Mouse (Mus musculus): ENCODE data around the gene Gm4450.

Gm4450 gene

DNA sequence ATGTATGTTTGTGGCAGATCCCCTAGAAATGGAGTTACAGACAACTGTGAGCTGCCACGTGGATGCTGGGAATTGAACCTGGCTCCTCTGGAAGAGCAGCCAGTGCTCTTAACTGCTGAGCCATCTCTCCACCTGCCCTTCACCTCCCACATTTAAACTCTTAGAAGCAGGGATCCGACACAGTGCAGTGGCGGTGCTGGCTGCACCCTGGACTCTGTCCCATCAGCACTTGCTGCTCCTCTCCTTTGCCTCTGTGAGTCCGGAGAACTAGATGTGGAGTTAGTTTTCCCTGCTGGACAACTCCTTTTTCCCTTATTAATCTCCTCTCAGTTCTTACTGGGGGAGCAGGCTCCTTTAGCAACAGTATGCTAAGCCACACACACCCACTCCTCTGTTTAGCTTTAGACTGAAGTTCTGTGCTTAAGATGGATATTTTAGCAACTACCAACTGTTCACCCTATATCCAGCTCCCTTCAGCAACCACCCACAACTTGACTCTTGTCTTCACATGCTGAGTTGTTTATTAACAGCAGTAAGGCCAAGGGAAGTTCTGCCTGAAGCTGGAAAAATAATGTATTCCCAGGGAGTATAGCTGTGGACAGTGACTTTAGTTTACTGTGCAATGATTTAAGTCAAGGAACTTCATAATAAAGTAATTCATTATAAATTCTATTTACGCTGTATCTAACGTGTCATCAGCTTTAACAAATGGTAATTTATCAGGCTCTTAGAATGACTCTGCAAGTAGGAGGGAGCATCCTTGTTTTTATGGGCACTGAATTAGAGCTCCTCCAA lies 37.7 kb downstream of the Gm4450 start:
- in situ Hi-C loops (cut with MboI, MseI): loop anchor here (25.0 kb wide), 1 partner anchor 1482 kb away; the partner anchor contains the start of gene Gja8

- in situ Hi-C loops (cut with MboI, MseI): loop anchor here (25.0 kb wide), 1 partner anchor 1480 kb away; the partner anchor contains the start of gene Gja8
Observed at GRCm38 (mm10) chr3:98417328-98417727, 39.6 kb downstream of the Gm4450 start.

GRCm38 (mm10) chr3:98416426-98417250 lies 40.3 kb downstream of the Gm4450 start:
- in situ Hi-C loops (cut with MboI, MseI): loop anchor here (25.0 kb wide), 1 partner anchor 1479 kb away; the partner anchor contains the start of gene Gja8

GRCm38 (mm10) chr3:98414296-98414695 lies 42.6 kb downstream of the Gm4450 start:
- in situ Hi-C loops (cut with MboI, MseI): loop anchor here (5.0 to 25.0 kb wide), 2 partner anchors 1337 to 1477 kb away; partner anchors contain the start of gene Gja8

GRCm38 (mm10) chr3:98413733-98414132 lies 43.2 kb downstream of the Gm4450 start:
- in situ Hi-C loops (cut with MboI, MseI): loop anchor here (5.0 to 25.0 kb wide), 2 partner anchors 1336 to 1476 kb away; partner anchors contain the start of gene Gja8

GRCm38 (mm10) chr3:98410619-98411580 lies 46.0 kb downstream of the Gm4450 start:
- in situ Hi-C loops (cut with MboI, MseI): loop anchor here (5.0 to 25.0 kb wide), 2 partner anchors 1334 to 1474 kb away; partner anchors contain the start of gene Gja8

- in situ Hi-C loops (cut with MboI, MseI): loop anchor here (10.0 to 25.0 kb wide), 2 partner anchors 873 to 1470 kb away; partner anchors contain the start of gene Gja8
Observed at GRCm38 (mm10) chr3:98407261-98407780, 49.6 kb downstream of the Gm4450 start.

DNA sequence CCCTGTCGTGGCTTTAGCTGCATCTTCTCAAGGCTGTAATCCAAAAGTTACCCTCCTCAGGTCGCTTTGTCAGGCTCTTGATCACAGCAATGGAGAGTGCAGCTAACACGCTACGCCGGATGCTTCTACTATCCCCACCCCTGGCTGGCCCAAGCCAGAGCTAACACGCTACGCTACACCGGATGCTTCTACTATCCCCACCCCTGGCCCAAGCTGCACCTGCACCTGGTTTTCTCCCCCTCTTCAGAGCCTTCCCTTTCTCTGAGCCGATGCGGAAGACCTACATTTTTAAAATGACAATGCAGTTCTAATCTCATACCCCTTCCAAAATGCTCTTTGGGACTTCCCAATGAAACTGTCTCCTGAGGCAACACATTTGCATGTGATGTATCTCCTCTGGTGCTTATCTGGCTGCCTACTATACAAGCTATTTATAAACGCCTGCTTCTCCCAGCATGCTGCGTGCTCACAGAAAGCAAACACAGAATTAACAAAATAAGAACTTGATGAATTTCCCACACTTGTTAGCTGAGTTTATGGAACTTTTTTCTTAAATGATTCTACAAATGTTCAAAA lies 50.3 kb downstream of the Gm4450 start:
- in situ Hi-C loops (cut with MboI, MseI): loop anchor here (10.0 to 25.0 kb wide), 2 partner anchors 872 to 1469 kb away; partner anchors contain the start of gene Gja8

DNA sequence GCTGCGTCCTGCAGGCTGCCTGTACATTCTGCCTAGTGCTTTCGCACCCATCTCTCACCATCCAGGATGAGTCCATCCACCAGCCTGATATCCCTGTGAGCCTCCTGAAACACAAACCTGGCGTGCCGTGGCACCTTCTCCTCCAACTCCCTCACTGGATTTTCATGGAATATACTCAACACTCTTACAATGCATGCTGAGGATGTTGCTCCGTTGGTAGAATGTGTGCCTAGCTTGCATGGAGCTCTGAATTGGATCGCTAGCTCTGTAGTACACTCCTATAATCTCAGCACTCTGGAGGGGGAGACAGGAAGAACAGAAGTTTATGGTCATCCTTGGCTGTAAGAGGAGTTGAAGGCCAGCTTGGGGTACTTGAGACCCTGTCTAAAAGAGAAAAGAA lies 51.0 kb downstream of the Gm4450 start:
- in situ Hi-C loops (cut with MboI, MseI): loop anchor here (10.0 to 25.0 kb wide), 2 partner anchors 871 to 1469 kb away; partner anchors contain the start of gene Gja8

- in situ Hi-C loops (cut with MboI, MseI): loop anchor here (10.0 to 25.0 kb wide), 2 partner anchors 870 to 1467 kb away; partner anchors contain the start of gene Gja8
Observed at GRCm38 (mm10) chr3:98404268-98404895, 52.5 kb downstream of the Gm4450 start.
